Mouse (Mus musculus): ENCODE data around the gene Cops4. TPM values are rescaled to one million over a fixed set of nuclear protein-coding genes. Genes with fewer than 3 reads are reported as not detected.

Cops4 gene
- 10 to 100 TPM; 33.6 to 34.1 TPM for total RNA-seq (2023)

DNA sequence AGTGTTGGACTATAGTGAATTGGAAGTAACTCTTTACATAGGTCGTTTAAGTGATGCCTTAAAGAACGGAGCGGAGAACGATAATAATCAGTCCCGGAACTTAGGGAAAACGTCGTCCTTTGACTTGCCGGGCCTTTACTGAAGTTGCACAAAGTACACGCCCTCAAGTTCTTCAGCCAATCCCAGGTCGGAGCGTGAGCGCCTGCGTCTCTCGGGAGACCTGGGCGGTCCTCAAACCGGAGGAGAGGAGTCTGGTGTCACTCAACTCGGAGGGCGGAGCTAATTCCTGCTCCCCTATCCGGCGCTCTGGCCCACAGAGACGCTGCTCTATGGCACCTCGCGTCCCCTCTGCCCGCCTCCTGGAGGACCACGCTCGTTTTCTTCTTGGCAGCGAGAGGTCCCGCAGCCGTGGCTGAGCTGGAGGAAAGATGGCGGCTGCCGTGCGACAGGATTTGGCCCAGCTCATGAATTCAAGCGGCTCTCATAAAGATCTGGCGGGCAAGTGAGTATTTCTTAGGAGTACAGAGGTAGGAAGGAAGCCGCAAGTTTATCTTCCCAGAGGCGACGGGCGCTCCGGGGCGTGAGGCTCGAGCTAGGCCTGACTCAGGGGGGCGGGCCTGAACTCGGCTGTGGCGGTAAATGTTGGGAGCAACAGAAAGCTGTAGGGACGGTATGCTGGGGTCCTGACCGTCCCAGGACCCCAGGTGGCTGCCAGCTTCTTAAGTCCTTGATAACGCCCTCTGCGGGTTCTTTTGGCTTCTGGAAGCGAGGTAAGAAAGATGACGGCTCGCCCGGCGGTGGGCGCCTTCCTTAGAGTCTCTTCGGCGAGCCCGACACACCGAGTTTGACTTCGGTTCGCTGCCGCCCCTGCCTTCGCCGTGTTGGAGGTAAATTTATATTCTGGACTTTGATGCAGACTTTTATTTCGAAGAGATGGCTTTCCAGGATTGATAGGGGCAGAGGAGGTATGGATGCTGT, at the start of gene Cops4:
Gene Cops4, plus strand, starts transcription at position 261 of the 978 bp plus-strand sequence.

DNA sequence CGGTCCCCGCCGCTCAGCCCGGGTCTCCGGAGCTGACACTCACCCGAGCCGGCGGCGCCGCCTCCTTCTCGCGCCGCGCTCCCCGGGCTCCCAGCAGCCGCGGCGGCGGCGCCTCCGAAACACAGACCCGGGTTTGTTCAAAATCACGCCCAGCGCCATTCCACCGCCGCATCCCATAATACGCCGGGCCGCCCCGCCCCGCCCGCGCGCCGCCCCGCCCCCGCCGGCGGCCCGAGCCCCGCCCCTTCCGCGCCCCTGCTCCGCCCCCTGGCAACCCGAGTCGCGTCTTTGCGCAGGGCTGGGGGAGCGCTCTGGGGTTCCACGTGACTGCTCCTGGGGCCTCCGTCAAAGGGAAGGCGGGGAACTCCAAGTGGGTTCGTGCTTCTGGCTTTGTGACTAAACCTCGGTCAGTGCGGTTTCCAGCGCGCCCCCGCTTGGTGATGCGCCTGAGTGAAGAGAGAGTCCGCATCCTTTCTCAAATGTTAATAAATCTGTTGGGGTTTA, 17.6 kb upstream of the Cops4 start, which contains the start of gene Lin54:
Gene Lin54, minus strand, starts transcription at position 182 of the 504 bp plus-strand sequence.

DNA sequence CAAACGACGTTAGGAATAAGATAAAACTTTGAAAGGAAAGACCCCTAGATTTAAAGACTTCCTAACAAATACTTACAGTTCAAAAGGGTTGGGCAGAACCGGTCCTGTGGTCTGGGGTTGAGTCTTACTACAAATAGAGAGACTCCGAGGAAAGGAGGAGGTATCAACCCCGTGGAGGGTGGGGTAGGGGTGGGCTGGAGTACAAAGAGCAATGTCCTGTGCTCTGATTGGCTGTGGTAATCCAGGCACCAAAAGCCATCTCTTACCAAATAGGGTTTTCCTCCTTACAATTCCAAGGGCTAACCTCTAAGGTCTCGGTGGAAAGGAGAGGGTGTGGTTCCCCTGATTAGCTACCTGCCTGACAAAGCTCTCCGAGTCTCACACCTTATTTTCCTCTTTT, 54.0 kb downstream of the Cops4 start, which contains the start of gene Plac8:
Gene Plac8, minus strand, starts transcription at position 177 of the 400 bp plus-strand sequence.

Other genes with a start within 250 kb of the Cops4 start
- 100 to 1,000 TPM; 119 to 130 TPM for gene Sec31a, start 102.1 kb upstream of the Cops4 start, total RNA-seq (2023)
- 10 to 100 TPM; 26.3 to 27.1 TPM for gene Lin54, start 17.7 kb upstream of the Cops4 start, total RNA-seq (2023)
- gene Plac8, start 53.9 kb downstream of the Cops4 start, total RNA-seq (2023): 1,000 to 10,000 TPM; 1,618 to 2,062 TPM
- 10 to 100 TPM; 29.3 to 33.4 TPM for gene Coq2, start 156.8 kb downstream of the Cops4 start, total RNA-seq (2023)
- gene Hpse, start 201.4 kb downstream of the Cops4 start, total RNA-seq (2023): 10 to 100 TPM; 64.9 to 67.0 TPM